Mouse (Mus musculus) adrenal gland, postnatal 36 days (tissue): ENCODE measurements at regions not wholly inside any gene's neighbourhood (a gene's known extent, or its start where the extent isn't known, plus 50 kb on each side); places are given as distances from the start of the nearest gene placed in this dataset.
"Not testable (repeated sequence)": the region's sequence is repeated elsewhere in the genome, so short reads cannot be mapped to it uniquely, and the experiment has no call there.

Source experiments
- DNase-seq, 2 experiments: peaks; one replicate each; pipeline ENCODE4 v3.0.0; 2021; ENCODE audit warnings: mixed read lengths in 1 of 2

DNA sequence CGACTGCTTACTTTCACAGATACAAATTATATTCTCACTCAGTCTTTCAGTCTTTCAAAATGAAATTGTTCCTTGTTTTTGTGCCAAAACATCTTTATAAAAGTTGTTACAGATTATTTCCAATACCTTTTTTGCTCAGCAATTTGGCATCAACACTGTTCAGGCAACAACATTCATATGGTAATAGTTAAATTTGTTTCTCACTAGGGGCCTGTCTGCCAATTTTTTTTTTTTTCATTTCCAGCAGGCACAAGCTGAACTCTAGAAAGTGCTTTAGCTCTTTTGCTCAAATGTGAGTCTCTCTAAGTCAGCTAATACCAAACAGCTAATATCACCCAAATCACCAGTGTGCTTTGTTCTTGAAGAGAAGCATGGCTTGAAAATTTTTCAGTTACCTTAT, 199.4 kb downstream of the Antxr2 start:
- DNase-seq = no peak

DNA sequence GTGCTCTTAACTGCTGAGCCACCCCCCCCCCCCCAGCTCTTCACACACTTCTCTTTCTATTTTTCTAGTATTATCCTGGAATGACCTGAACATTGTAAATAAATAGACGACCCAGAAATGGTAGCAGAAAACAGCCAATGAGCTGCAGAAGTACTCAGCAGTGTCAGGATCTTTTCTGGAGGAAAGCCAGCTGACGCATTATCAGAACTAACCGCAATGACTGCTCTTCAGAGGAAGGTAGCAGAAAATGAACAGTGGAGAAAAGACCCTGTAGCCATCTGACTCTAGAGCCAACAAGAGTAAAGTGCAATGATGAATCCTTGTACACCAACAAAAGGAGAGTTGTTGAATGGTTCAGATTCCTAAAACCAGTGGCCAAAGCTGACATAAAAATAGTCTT, 213.4 kb downstream of the Antxr2 start:
- DNase-seq = peak in 1 of 2 experiments; percentile 2

- DNase-seq = no peak
These were observed 215.5 kb downstream of the Antxr2 start for GRCm38 (mm10) chr5:97815357-97815756.

GRCm38 (mm10) chr5:97814700-97815099, 216.1 kb downstream of the Antxr2 start:
- DNase-seq = no peak

- DNase-seq = no peak
These were observed 218.1 kb downstream of the Antxr2 start for GRCm38 (mm10) chr5:97812611-97813350.

DNA sequence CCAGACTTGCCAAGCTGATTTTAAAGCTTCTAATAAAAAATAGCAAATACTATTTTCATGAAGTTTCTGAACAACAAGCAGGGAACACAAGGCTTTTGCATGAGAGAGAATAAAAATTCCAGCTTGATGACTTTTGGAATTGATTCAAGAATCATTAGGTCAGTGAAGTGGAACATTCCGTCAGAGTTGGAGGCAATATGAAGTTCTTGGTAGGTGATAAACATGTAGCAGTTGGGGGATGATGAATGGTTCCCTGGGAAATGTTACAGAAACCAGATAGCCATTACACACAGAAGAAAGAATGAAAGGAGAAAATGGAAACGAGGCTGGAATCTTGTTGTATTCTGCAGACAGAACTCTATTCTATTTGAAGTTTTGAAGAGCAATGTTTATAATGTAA, 221.8 kb downstream of the Antxr2 start:
- DNase-seq = no peak

GRCm38 (mm10) chr5:97807171-97807570, 223.7 kb downstream of the Antxr2 start:
- DNase-seq = no peak

GRCm38 (mm10) chr5:97806754-97807153, 224.1 kb downstream of the Antxr2 start:
- DNase-seq = no peak

- DNase-seq = no peak
These were observed 230.8 kb downstream of the Antxr2 start for GRCm38 (mm10) chr5:97800017-97800416.

GRCm38 (mm10) chr5:97788175-97788574, 242.7 kb downstream of the Antxr2 start:
- no peak for DNase-seq

GRCm38 (mm10) chr5:97787001-97787400, 243.8 kb downstream of the Antxr2 start:
- no peak for DNase-seq

DNA sequence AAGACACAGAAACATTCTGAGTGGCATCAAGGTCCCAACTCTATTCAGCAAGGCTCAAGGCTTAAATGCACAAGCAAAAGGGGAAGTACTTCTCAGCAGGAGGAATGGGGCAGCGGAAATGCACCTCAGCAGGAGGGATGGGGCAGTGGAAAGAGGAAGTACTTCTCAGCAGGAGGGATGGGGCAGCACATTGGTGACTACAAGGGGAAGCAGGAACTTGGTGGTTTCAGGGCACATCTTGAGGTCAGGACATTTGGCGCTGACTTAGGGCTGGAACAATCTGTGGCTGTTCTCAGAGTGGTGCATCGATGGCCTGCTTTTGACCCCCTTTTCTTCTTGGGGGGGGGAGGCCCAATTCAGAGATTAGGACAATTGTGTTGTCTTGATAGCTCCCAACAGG, 255.7 kb downstream of the Antxr2 start:
- DNase-seq = not testable (repeated sequence)

GRCm38 (mm10) chr5:97773451-97773850, 257.4 kb downstream of the Antxr2 start:
- not testable (repeated sequence) for DNase-seq

- no peak for DNase-seq
These were observed 280.5 kb upstream of the Gk2 start for GRCm38 (mm10) chr5:97737339-97737738.

DNA sequence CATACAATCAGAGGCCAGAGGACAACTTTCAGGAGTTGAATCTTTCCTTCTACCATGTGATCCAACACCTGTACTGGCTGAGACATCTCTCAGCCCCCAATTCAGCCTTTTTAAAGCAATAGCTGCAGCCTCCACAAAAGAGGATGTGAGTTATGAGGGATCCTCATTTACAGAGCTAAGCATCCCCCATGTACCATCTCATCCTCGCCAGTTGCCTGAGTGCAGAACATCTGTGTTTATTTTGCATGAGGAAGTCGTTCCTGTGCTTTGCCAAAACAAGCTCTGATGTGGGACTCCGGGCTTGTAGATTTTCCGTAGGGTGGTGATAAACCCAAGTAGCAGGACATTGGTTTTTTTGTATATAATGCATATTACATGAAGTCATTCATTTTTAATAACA, 274.1 kb upstream of the Gk2 start:
- no peak for DNase-seq

DNA sequence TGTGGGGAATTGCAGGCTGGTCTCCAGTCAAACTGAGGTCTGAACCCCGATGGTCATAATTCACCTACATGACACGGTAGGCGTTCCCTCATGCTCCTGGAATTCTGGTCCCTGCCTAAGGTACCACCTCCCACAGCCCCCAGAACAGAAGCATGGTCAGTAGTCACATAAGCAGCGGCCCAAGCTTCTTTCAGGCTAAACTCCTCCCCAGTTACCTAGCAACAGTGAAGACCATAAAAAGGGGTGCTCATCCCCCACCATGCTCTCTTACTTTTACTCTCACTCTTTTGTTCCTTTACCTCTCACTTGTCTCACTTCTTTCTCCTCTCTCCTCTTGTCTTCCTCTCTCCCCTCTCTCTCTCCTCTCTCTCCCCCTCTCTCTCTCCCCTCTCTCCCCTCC, 262.5 kb upstream of the Gk2 start:
- DNase-seq = not testable (repeated sequence)

DNA sequence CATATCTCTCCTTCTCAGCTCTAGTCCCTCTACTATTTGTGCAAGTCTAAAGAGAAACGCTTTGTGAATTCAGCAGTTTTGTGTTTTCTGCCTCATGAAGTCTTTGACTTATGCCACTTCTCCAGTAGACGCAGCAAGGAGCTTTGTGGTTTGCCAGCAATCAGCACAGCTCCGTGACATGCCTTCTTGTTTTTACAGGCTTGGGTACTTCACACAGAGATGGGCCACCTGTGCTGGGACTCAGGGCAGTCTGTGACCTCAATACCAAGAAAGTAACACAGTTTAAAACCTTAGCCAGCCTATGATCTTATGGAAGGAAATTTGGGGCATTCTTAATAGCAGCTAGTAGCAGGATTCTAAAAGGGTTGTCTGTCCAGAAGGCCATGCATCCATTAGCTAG, 248.4 kb upstream of the Gk2 start:
- DNase-seq = no peak

DNA sequence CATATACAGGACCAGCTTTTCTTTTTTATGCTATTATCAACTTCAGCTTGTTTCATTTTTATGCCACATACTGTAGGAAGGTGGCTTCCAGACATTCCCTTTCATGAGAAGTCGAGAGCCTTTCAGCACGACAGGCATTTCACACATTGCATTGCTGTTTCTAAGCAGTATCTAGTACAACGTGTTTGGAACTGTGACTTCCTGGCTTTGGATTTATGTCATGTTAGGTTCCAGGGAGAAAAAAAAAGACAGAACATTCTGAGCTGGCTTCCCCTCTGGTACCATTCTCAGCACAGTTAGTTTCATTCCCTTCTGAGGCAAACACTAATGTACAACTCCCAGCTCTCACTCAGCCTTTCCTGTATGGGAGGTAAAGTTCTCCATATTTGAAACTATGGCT, 243.7 kb upstream of the Gk2 start:
- DNase-seq = no peak

DNA sequence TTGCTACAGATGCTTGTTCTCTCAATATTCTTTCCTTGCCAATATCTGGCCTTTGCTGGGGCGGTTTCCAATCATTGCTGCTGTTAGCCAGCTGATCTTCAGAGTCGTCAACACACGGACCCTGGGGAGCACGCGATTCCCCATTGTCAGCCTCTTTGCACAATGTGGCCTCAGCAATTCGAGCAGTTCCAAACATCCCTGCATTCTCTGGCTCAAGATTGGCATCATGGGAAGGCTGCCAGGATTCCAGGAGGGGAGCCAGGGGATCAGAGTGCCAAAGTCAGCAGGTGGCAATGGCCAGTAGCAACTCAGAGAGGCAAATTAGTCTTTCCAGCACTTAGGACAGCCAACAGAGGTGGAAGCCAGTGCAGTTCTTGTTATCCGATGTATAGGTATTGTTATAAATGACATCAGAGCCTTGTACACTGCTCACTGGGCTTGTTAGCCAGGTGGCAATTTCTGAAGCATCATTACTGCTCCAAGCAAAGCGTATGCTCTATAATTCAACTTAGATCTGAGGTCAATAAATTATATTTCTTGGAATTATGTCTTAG, 240.8 kb upstream of the Gk2 start:
- DNase-seq = peak; percentile 1 to 25

DNA sequence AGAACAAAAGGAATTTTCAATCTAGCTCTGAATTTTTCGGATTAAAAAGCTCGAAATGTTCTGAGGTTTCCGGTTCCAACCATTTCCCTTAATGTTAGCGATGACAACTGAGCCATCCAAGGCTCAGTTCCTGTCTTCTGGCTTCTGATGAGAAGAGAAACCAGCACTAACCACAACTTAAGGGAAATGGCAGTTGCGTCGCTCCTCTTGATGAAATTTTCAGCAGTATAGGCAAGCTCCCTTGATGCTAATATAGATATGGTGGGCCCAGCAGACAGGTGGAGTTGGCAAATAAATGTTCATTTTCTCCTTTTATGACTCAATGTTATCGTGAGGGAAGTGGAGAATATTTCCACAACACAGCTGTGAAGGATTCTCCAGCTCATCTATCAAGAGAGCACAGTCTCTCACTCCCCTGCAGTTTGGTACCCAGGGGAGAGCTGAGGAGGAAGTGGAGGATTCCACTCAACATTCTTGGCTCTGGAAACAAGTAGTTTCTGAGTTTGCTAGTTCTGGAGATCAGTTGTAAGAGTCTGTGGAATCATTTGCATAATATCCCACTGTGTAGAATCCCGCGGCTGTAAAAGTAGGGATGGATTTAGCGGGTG, 236.6 kb upstream of the Gk2 start:
- DNase-seq = no peak

DNA sequence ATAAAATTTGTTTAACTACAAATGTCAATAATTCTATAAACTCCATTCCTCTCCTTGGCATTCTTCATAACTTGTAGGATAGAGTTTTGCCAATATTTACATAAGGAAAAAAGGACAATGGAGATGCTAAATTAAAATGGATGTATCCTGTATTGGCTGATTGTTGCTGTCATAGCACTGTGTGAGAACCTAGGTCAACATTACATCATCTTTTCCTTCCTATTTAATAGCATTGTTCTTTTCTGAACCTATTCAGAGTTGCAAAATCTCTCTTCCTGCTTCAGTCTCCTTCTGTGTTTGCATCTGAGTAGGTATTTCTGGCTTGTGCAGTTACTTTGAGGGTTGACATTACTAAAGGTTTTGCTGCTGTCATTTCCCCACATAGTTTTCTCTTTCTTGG, 228.6 kb upstream of the Gk2 start:
- no peak for DNase-seq

DNA sequence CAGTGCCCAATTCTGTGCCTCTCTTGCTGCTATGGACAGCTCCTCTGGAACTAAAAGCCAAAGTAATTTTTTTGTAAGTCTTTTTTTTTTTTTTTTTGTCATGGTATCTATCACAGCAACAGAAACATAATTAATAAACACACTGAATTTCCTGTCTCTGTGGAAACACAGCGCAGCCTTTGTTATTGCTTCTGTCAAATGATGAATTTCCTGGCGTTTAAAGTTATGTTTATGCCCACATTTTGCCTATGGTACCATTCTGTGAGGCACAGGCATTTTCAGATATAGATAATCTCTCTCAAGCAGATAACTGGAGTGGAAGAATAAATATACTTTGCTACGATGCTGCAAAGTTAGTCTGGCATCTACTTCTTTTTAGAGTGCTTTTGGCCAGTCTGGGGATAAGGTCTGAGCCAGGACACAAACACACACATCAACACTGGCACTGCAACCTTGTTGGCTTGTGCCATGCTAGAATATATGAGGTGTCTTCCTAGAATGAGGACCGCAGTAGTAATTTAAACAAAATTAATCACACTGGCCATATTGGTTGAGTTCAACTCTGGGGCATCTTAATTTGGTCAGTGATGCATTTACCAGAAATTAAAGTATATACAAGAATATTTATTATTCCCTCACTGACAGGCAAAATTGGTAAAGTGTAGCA, 227.9 kb upstream of the Gk2 start:
- DNase-seq = no peak

DNA sequence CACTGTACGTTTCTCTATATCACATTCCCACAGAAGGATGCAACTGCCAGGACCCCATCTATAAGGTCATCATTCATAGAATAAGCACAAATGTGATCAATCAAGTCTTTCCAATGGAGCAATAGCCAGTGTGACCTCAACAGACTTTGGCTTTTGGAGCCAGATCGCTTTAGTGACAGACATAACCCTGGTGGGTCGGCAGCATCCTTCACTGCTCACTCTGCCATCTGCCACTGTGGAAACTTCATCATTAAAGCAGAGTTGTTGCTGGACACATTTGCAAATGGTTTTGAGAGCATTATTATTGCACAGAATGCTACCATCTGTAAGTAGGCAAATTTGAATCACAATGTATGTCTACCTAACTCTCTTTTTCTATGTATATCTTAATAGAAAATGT, 212.9 kb upstream of the Gk2 start:
- no peak for DNase-seq
